Mouse (Mus musculus): ENCODE results near the gene Trcg1. TPM values are rescaled to one million over a fixed set of nuclear protein-coding genes. Genes with fewer than 3 reads are reported as not detected.
"Not testable (repeated sequence)": the region's sequence is repeated elsewhere in the genome, so short reads cannot be mapped to it uniquely, and the experiment has no call there.

Trcg1 gene
- polyA plus RNA-seq, 1 experiment from 2014 or later: not detected

DNA sequence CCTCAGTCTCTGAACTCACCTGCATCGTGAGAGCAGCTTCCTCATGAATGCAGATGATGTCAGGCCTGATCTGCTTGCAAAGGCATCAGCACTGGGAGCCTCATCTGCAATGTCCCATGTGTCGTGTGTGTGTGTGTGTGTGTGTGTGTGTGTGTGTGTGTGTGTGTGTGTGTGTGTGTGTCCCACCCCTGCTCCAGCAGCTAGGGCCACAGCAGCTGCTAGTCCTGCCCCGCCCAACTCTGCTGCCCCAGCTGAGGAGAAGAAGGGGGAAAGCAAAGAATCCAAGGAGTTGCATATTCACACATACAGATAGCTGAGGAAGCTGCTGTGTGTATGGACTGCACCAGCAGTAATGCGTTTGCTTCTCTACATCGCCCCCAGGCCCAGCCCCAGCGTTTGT is 19.1 kb upstream of the Trcg1 start:
- Histone ChIP-seq H3K4me3 (ENCODE audit: low read depth, low read length) (no peak overlapping the region), H3K9ac (ENCODE audit: low read depth, low read length) (no peak overlapping the region), H3K4me1 (replicated peaks; ENCODE audit: control insufficient read depth, insufficient read depth, low read length) (no peaks in the 10 kb centered on the region), H3K9me3 (ENCODE audit: control insufficient read depth, low read length) (no peaks in the 10 kb centered on the region), H3K36me3 (ENCODE audit: control insufficient read depth, insufficient read depth, low read length) (no peaks in the 10 kb centered on the region), H3K4me2 (replicated peaks; ENCODE audit: low read depth, low read length) (no peak overlapping the region), H3K27me3 (ENCODE audit: control insufficient read depth, insufficient read depth, low read length) (no peaks in the 10 kb centered on the region), H3K27ac (ENCODE audit: low read depth, low read length) (no peak overlapping the region)
- no peak for DNase-seq (ENCODE audit: low spot score)
- no peak for ATAC-seq (ENCODE audit: low FRiP score)
- 77% methylated on average over 5 of the region's 6 CpGs for WGBS

DNA sequence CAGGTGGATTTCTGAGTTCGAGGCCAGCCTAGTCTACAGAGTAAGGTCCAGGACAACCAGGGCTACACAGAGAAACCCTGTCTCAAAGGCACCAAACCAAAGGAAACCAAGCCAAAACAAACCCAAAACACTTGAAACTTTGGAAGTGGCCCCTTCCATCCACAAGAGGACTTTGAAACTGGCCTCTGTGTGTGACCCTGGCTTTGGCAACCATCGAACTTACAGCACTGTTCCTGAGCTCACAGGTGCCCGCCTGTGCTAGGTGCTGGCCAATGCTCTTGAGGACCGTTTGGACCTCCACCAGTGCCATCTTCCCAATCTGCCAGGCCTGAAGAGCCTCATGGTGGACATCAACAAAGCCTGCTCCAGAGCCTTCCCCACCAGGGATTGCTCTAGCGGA is 17.6 kb upstream of the Trcg1 start:
- H3K36me3 ChIP-seq (ENCODE audit: control insufficient read depth, insufficient read depth, low read length): no peaks in the 10 kb centered on the region
- no peak for DNase-seq (ENCODE audit: low spot score)
- no peak overlapping the region for H3K9ac ChIP-seq (ENCODE audit: low read depth, low read length)
- 83% methylated on average over 5 of the region's 5 CpGs for WGBS
- H3K27ac ChIP-seq (ENCODE audit: low read depth, low read length): no peak overlapping the region
- no peaks in the 10 kb centered on the region for H3K4me1 ChIP-seq (replicated peaks; ENCODE audit: control insufficient read depth, insufficient read depth, low read length)
- no peaks in the 10 kb centered on the region for H3K27me3 ChIP-seq (ENCODE audit: control insufficient read depth, insufficient read depth, low read length)
- no peak overlapping the region for H3K4me3 ChIP-seq (ENCODE audit: low read depth, low read length)
- no peak for ATAC-seq (ENCODE audit: low FRiP score)
- no peaks in the 10 kb centered on the region for H3K9me3 ChIP-seq (ENCODE audit: control insufficient read depth, low read length)
- H3K4me2 ChIP-seq (replicated peaks; ENCODE audit: low read depth, low read length): no peak overlapping the region

DNA sequence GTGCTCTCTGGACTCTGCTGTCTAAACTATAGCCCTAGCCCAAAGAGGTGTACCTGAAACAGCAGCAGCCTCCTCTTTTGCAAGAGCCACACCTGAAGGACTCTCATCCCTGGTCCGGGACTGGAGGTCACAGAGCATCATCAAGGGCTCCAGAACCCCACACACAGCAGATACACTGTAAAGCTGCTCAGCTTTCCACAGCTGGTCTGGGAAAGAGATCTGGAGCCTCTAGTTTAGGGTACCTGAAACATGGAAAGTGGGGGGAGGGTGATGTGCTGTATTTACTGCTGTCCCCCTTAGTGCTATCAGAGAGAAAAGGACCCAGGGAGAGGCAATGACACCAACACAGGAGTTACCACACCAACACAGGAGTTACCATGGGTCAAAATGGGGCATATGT is 16.8 kb upstream of the Trcg1 start:
- H3K36me3 ChIP-seq (ENCODE audit: control insufficient read depth, insufficient read depth, low read length): no peaks in the 10 kb centered on the region
- no peaks in the 10 kb centered on the region for H3K4me1 ChIP-seq (replicated peaks; ENCODE audit: control insufficient read depth, insufficient read depth, low read length)
- H3K9me3 ChIP-seq (ENCODE audit: control insufficient read depth, low read length): no peaks in the 10 kb centered on the region
- no peak for ATAC-seq (ENCODE audit: low FRiP score)
- H3K4me3 ChIP-seq (ENCODE audit: low read depth, low read length): no peak overlapping the region
- WGBS: 71% methylated on average over 1 of the region's 1 CpGs
- H3K4me2 ChIP-seq (replicated peaks; ENCODE audit: low read depth, low read length): no peak overlapping the region
- H3K27me3 ChIP-seq (ENCODE audit: control insufficient read depth, insufficient read depth, low read length): no peaks in the 10 kb centered on the region
- no peak overlapping the region for H3K27ac ChIP-seq (ENCODE audit: low read depth, low read length)
- no peak overlapping the region for H3K9ac ChIP-seq (ENCODE audit: low read depth, low read length)
- no peak for DNase-seq (ENCODE audit: low spot score)

DNA sequence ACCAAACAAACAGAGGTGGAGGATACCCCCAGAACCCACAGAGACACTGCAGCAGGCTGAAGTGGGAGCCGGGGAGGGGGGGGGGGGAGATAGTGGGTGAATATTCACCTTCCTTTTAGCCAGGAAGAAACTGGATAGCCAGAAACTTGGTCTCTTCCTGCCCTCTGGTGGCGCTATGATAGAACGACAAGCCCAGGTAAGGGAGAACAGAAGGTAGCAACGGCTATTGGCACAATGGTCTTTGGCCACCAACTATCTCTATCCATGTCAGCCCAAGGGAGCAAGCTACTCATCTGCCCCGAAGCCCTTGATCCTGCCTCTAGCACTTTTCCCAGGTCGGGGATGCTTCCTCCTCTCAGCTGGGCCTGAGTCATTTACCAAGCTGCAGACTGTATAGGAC is 16.0 kb upstream of the Trcg1 start:
- no peak overlapping the region for H3K9ac ChIP-seq (ENCODE audit: low read depth, low read length)
- 29% methylated on average over 6 of the region's 6 CpGs for WGBS
- ATAC-seq (ENCODE audit: low FRiP score) (no peak), DNase-seq (ENCODE audit: low spot score) (peak; percentile 64)
- no peak overlapping the region for H3K4me3 ChIP-seq (ENCODE audit: low read depth, low read length)
- H3K4me1 ChIP-seq (replicated peaks; ENCODE audit: control insufficient read depth, insufficient read depth, low read length): no peaks in the 10 kb centered on the region
- no peaks in the 10 kb centered on the region for H3K36me3 ChIP-seq (ENCODE audit: control insufficient read depth, insufficient read depth, low read length)
- H3K9me3 ChIP-seq (ENCODE audit: control insufficient read depth, low read length): no peaks in the 10 kb centered on the region
- no peaks in the 10 kb centered on the region for H3K27me3 ChIP-seq (ENCODE audit: control insufficient read depth, insufficient read depth, low read length)
- H3K27ac ChIP-seq (ENCODE audit: low read depth, low read length): no peak overlapping the region
- H3K4me2 ChIP-seq (replicated peaks; ENCODE audit: low read depth, low read length): no peak overlapping the region

DNA sequence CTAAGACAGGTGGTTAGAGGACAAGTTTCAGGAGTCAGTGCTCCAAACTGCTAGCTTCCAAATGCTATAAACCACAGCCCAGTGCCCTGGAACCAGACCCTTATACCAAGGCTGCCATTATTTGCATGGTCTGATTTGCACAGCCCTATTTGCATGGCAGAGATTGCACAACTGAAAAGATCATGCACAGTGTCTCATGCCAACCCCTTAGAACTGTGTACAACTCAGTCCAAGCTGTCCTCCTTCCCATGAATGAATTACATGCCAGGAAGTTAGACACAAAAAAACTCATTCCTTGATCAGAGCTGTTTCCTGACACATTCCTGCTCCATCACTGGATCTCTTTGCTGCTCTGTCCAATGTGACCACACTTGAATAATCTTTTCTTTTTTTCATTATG is 13.0 kb upstream of the Trcg1 start:
- Histone ChIP-seq H3K4me1 (replicated peaks; ENCODE audit: control insufficient read depth, insufficient read depth, low read length) (no peaks in the 10 kb centered on the region), H3K27ac (ENCODE audit: low read depth, low read length) (no peak overlapping the region), H3K4me3 (ENCODE audit: low read depth, low read length) (no peak overlapping the region), H3K4me2 (replicated peaks; ENCODE audit: low read depth, low read length) (no peak overlapping the region), H3K9me3 (ENCODE audit: control insufficient read depth, low read length) (no peaks in the 10 kb centered on the region), H3K9ac (ENCODE audit: low read depth, low read length) (no peak overlapping the region), H3K27me3 (ENCODE audit: control insufficient read depth, insufficient read depth, low read length) (no peaks in the 10 kb centered on the region), H3K36me3 (ENCODE audit: control insufficient read depth, insufficient read depth, low read length) (no peaks in the 10 kb centered on the region)
- no peak for DNase-seq (ENCODE audit: low spot score)
- ATAC-seq (ENCODE audit: low FRiP score): no peak

DNA sequence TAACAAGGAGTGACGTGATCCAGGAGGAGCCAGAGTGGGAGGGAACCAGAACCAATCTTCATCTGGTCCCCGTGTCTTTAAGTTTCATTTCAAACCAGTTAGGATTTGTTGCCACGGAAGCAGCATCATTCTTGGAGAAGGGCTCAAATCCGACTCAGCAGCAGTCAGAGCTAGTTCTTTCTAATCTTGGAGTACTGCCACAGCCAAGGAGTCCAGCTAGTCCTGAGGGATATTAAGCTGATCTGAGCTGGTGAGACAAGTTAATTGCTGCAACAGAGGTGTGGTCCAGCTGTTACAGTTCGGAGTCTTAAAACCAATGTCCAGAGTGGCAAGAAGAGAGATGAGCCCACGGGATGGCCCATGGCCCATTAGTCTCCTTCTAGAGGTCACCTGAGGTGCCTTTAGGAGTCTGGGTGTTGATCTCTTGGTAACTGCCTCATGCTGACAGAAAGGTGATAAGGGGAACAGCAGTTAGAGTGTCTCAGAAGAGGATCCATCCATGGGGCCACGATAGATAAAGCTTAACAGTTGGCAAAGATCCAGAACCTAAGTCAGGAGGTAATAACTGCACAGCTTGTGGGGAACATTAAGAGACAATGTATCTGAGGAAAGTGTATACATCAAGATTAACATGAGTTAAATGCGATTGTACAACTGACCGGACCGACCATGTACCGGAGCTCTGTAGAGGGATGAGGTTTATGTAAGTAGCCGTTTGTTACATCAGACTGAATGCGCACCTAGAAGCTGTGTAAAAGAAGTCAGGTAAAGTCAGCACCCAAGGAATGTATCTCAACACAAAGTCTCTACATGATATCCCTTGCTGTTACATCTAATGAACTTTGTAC is 10.4 kb upstream of the Trcg1 start:
- Histone ChIP-seq H3K4me3 (ENCODE audit: low read depth, low read length) (no peak overlapping the region), H3K27ac (ENCODE audit: low read depth, low read length) (no peak overlapping the region), H3K9me3 (ENCODE audit: control insufficient read depth, low read length) (no peaks in the 10 kb centered on the region), H3K27me3 (ENCODE audit: control insufficient read depth, insufficient read depth, low read length) (no peaks in the 10 kb centered on the region), H3K9ac (ENCODE audit: low read depth, low read length) (no peak overlapping the region), H3K4me2 (replicated peaks; ENCODE audit: low read depth, low read length) (no peak overlapping the region), H3K4me1 (replicated peaks; ENCODE audit: control insufficient read depth, insufficient read depth, low read length) (no peaks in the 10 kb centered on the region), H3K36me3 (ENCODE audit: control insufficient read depth, insufficient read depth, low read length) (no peaks in the 10 kb centered on the region)
- 89% methylated on average over 13 of the region's 13 CpGs for WGBS
- DNase-seq (ENCODE audit: low spot score): no peak
- ATAC-seq (ENCODE audit: low FRiP score): no peak

DNA sequence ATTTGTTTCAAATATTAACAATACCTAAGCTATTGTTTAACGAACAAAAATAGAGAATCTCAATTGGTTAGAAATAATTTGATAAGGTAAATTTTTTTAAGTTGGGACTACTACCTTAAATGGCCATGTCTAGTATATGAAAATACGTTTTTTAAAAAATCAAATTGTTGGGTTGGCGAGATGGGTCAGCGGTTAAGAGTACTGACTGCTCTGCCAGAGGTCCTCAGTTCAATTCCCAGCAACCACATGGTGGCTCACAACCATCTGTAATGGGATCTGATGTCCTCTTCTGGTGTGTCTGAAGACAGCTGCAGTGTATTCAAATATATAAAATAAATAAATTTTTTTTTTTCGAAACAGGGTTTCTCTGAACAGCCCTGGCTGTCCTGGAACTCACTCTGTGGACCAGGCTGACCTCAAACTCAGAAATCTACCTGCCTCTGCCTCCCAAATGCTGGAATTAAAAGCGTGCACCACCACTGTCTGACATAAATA is 9.7 kb upstream of the Trcg1 start:
- not testable (repeated sequence) for ATAC-seq (ENCODE audit: low FRiP score); H3K4me3 ChIP-seq (ENCODE audit: low read depth, low read length); H3K4me1 ChIP-seq (replicated peaks; ENCODE audit: control insufficient read depth, insufficient read depth, low read length); H3K27me3 ChIP-seq (ENCODE audit: control insufficient read depth, insufficient read depth, low read length); H3K27ac ChIP-seq (ENCODE audit: low read depth, low read length); H3K36me3 ChIP-seq (ENCODE audit: control insufficient read depth, insufficient read depth, low read length); H3K9me3 ChIP-seq (ENCODE audit: control insufficient read depth, low read length); DNase-seq (ENCODE audit: low spot score); H3K4me2 ChIP-seq (replicated peaks; ENCODE audit: low read depth, low read length); H3K9ac ChIP-seq (ENCODE audit: low read depth, low read length)
- WGBS: 86% methylated on average over 6 of the region's 6 CpGs

DNA sequence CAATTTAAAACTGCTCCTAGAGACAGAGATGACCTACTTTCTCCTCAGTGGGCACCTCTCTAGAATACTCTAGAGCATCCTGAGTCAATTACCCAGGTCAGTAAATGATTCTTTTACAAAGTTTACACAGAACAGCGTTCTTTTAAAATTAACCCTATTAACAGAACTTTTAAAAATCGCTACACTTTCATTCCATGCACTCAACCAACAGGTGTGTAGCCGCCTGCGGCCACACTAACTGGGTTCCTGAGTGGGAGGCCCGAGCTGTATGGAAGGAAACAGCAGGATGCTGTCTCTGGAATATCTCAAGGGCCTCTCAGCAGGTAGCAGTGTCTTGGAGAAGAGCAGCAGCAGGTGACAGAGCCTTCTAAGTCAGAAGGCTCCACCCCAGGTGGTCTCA is 9.2 kb upstream of the Trcg1 start:
- Histone ChIP-seq H3K4me2 (replicated peaks; ENCODE audit: low read depth, low read length) (no peak overlapping the region), H3K4me1 (replicated peaks; ENCODE audit: control insufficient read depth, insufficient read depth, low read length) (no peaks in the 10 kb centered on the region), H3K9me3 (ENCODE audit: control insufficient read depth, low read length) (no peaks in the 10 kb centered on the region), H3K4me3 (ENCODE audit: low read depth, low read length) (no peak overlapping the region), H3K36me3 (ENCODE audit: control insufficient read depth, insufficient read depth, low read length) (no peaks in the 10 kb centered on the region), H3K27me3 (ENCODE audit: control insufficient read depth, insufficient read depth, low read length) (no peaks in the 10 kb centered on the region), H3K27ac (ENCODE audit: low read depth, low read length) (no peak overlapping the region), H3K9ac (ENCODE audit: low read depth, low read length) (no peak overlapping the region)
- ATAC-seq (ENCODE audit: low FRiP score) (no peak), DNase-seq (ENCODE audit: low spot score) (no peak)
- 70% methylated on average over 5 of the region's 5 CpGs for WGBS

DNA sequence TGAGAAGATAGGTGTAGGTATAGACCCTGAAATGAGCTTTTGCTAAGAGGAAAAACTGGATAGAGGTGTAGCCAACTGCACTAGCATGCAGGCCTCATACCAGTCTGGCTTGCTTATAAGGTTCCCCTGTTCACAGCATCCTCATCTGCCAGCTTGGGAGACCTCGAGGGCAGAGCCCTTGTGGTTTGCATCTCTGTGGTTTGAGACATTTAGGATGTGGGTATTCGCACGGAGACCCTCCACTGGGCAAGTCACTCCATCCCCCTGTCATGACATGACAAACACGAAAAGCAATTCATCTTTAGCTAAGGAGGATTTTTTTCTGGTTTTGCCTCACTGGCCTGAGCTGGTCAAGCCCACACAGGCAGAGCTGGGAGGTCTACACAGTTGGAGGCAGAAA is 8.2 kb upstream of the Trcg1 start:
- H3K27me3 ChIP-seq (ENCODE audit: control insufficient read depth, insufficient read depth, low read length): no peaks in the 10 kb centered on the region
- no peaks in the 10 kb centered on the region for H3K4me1 ChIP-seq (replicated peaks; ENCODE audit: control insufficient read depth, insufficient read depth, low read length)
- no peaks in the 10 kb centered on the region for H3K9me3 ChIP-seq (ENCODE audit: control insufficient read depth, low read length)
- H3K9ac ChIP-seq (ENCODE audit: low read depth, low read length): no peak overlapping the region
- ATAC-seq (ENCODE audit: low FRiP score) (no peak), DNase-seq (ENCODE audit: low spot score) (no peak)
- H3K27ac ChIP-seq (ENCODE audit: low read depth, low read length): no peak overlapping the region
- H3K4me2 ChIP-seq (replicated peaks; ENCODE audit: low read depth, low read length): no peak overlapping the region
- no peak overlapping the region for H3K4me3 ChIP-seq (ENCODE audit: low read depth, low read length)
- no peaks in the 10 kb centered on the region for H3K36me3 ChIP-seq (ENCODE audit: control insufficient read depth, insufficient read depth, low read length)
- 67% methylated on average over 4 of the region's 4 CpGs for WGBS
